Mouse (Mus musculus) E14TG2a.4 (cell line): ENCODE results near the gene Grpel1.

Source experiments
- CTCF ChIP-seq: conservative IDR thresholded peaks from 2 replicates; pipeline ENCODE4 v1.5.1; 2014; ENCODE audit warnings: low read length
- NANOG ChIP-seq: IDR thresholded peaks from 2 replicates; pipeline ENCODE4 v1.6.1; 2014; ENCODE audit warnings: borderline replicate concordance, low read length, mixed read lengths
- POU5F1 ChIP-seq: IDR thresholded peaks from 2 replicates; pipeline ENCODE4 v1.6.1; 2014; ENCODE audit warnings: low read length, borderline replicate concordance

- no peak for TF ChIP-seq CTCF
- TF ChIP-seq POU5F1 = no peak
- no peak for TF ChIP-seq NANOG
These were observed 40.8 kb downstream of the Grpel1 start for GRCm38 (mm10) chr5:36505643-36506042.
